Mouse (Mus musculus): ENCODE data around the gene Slc28a1. TPM values are rescaled to one million over a fixed set of nuclear protein-coding genes. Genes with fewer than 3 reads are reported as not detected.

Gene Slc28a1
- polyA plus RNA-seq, 1 experiment from 2014 or later: 0.06 TPM

- 21% methylated on average over 4 of the region's 4 CpGs for WGBS
- no peak overlapping the region for H3K9ac ChIP-seq (replicated peaks; ENCODE audit: low read depth)
- no peaks in the 10 kb centered on the region for H3K36me3 ChIP-seq (ENCODE audit: insufficient read depth, low read length)
- peak; percentile 63 for ATAC-seq
- no peak overlapping the region for H3K4me3 ChIP-seq (ENCODE audit: low read depth, low read length)
- H3K27me3 ChIP-seq (replicated peaks; ENCODE audit: insufficient read depth, low read length): no peaks in the 10 kb centered on the region
- peak; percentile 89 for TF ChIP-seq CTCF (IDR thresholded peaks at IDR 0.05)
- TF ChIP-seq EP300 (IDR thresholded peaks at IDR 0.05): no peak
- no peak overlapping the region for H3K4me2 ChIP-seq (replicated peaks; ENCODE audit: low read depth, low read length)
- peak; percentile 78 for DNase-seq (ENCODE audit: low spot score)
- H3K9me3 ChIP-seq (ENCODE audit: low read length): no peaks in the 10 kb centered on the region
- H3K27ac ChIP-seq (ENCODE audit: low read length): no peak overlapping the region
- no peaks in the 10 kb centered on the region for H3K4me1 ChIP-seq (ENCODE audit: insufficient read depth, low read depth, low read length)
Observed at GRCm38 (mm10) chr7:81162345-81162744, 47.7 kb downstream of the Slc28a1 start.

- Histone ChIP-seq H3K27ac (ENCODE audit: low read length) (no peak overlapping the region), H3K27me3 (replicated peaks; ENCODE audit: insufficient read depth, low read length) (no peaks in the 10 kb centered on the region), H3K9ac (replicated peaks; ENCODE audit: low read depth) (no peak overlapping the region), H3K4me3 (ENCODE audit: low read depth, low read length) (no peak overlapping the region), H3K4me1 (ENCODE audit: insufficient read depth, low read depth, low read length) (no peaks in the 10 kb centered on the region), H3K36me3 (ENCODE audit: insufficient read depth, low read length) (no peaks in the 10 kb centered on the region), H3K9me3 (ENCODE audit: low read length) (no peaks in the 10 kb centered on the region), H3K4me2 (replicated peaks; ENCODE audit: low read depth, low read length) (no peak overlapping the region)
- ATAC-seq: no peak
- no peak for TF ChIP-seq CTCF (IDR thresholded peaks at IDR 0.05)
- TF ChIP-seq EP300 (IDR thresholded peaks at IDR 0.05): no peak
- WGBS: 61% methylated on average over 7 of the region's 7 CpGs
- DNase-seq (ENCODE audit: low spot score): no peak
Observed at GRCm38 (mm10) chr7:81164411-81164810, 49.8 kb downstream of the Slc28a1 start.

- H3K27ac ChIP-seq (ENCODE audit: low read length): no peak overlapping the region
- H3K36me3 ChIP-seq (ENCODE audit: insufficient read depth, low read length): no peaks in the 10 kb centered on the region
- no peak overlapping the region for H3K4me3 ChIP-seq (ENCODE audit: low read depth, low read length)
- 0 out of 2 replicates have a peak, but pooled peaks have one; percentile 15 for TF ChIP-seq EP300 (IDR thresholded peaks at IDR 0.05)
- TF ChIP-seq CTCF (IDR thresholded peaks at IDR 0.05): peak; percentile 88
- H3K9ac ChIP-seq (replicated peaks; ENCODE audit: low read depth): no peak overlapping the region
- H3K4me1 ChIP-seq (ENCODE audit: insufficient read depth, low read depth, low read length): no peaks in the 10 kb centered on the region
- H3K4me2 ChIP-seq (replicated peaks; ENCODE audit: low read depth, low read length): no peak overlapping the region
- DNase-seq (ENCODE audit: low spot score) (peak; percentile 86), ATAC-seq (peak; percentile 73)
- 17% methylated on average over 3 of the region's 3 CpGs for WGBS
- H3K27me3 ChIP-seq (replicated peaks; ENCODE audit: insufficient read depth, low read length): no peaks in the 10 kb centered on the region
- H3K9me3 ChIP-seq (ENCODE audit: low read length): no peaks in the 10 kb centered on the region
Observed at GRCm38 (mm10) chr7:81167124-81167523, 52.5 kb downstream of the Slc28a1 start.

GRCm38 (mm10) chr7:81169351-81169750 is 54.8 kb downstream of the Slc28a1 start:
- 62% methylated on average over 7 of the region's 7 CpGs for WGBS
- Histone ChIP-seq H3K9ac (replicated peaks; ENCODE audit: low read depth) (no peak overlapping the region), H3K27me3 (replicated peaks; ENCODE audit: insufficient read depth, low read length) (no peaks in the 10 kb centered on the region), H3K9me3 (ENCODE audit: low read length) (no peaks in the 10 kb centered on the region), H3K36me3 (ENCODE audit: insufficient read depth, low read length) (no peaks in the 10 kb centered on the region), H3K4me3 (ENCODE audit: low read depth, low read length) (no peak overlapping the region), H3K27ac (ENCODE audit: low read length) (no peak overlapping the region), H3K4me2 (replicated peaks; ENCODE audit: low read depth, low read length) (no peak overlapping the region), H3K4me1 (ENCODE audit: insufficient read depth, low read depth, low read length) (no peaks in the 10 kb centered on the region)
- ATAC-seq (no peak), DNase-seq (ENCODE audit: low spot score) (no peak)
- no peak for TF ChIP-seq EP300 (IDR thresholded peaks at IDR 0.05)
- TF ChIP-seq CTCF (IDR thresholded peaks at IDR 0.05): no peak

- ATAC-seq (no peak), DNase-seq (ENCODE audit: low spot score) (no peak)
- H3K4me3 ChIP-seq (ENCODE audit: low read depth, low read length): no peak overlapping the region
- H3K9me3 ChIP-seq (ENCODE audit: low read length): no peaks in the 10 kb centered on the region
- no peak overlapping the region for H3K9ac ChIP-seq (replicated peaks; ENCODE audit: low read depth)
- H3K4me1 ChIP-seq (ENCODE audit: insufficient read depth, low read depth, low read length): no peaks in the 10 kb centered on the region
- H3K4me2 ChIP-seq (replicated peaks; ENCODE audit: low read depth, low read length): no peak overlapping the region
- no peaks in the 10 kb centered on the region for H3K36me3 ChIP-seq (ENCODE audit: insufficient read depth, low read length)
- H3K27me3 ChIP-seq (replicated peaks; ENCODE audit: insufficient read depth, low read length): no peaks in the 10 kb centered on the region
- WGBS: 100% methylated on average over 2 of the region's 2 CpGs
- TF ChIP-seq CTCF (IDR thresholded peaks at IDR 0.05) (no peak), EP300 (IDR thresholded peaks at IDR 0.05) (no peak)
- no peak overlapping the region for H3K27ac ChIP-seq (ENCODE audit: low read length)
Observed at GRCm38 (mm10) chr7:81173931-81174330, 59.3 kb downstream of the Slc28a1 start.

- ATAC-seq: no peak
- Histone ChIP-seq H3K9ac (replicated peaks; ENCODE audit: low read depth) (no peak overlapping the region), H3K4me3 (ENCODE audit: low read depth, low read length) (no peak overlapping the region), H3K36me3 (ENCODE audit: insufficient read depth, low read length) (no peaks in the 10 kb centered on the region), H3K4me2 (replicated peaks; ENCODE audit: low read depth, low read length) (no peak overlapping the region), H3K4me1 (ENCODE audit: insufficient read depth, low read depth, low read length) (no peaks in the 10 kb centered on the region), H3K27me3 (replicated peaks; ENCODE audit: insufficient read depth, low read length) (no peaks in the 10 kb centered on the region), H3K9me3 (ENCODE audit: low read length) (no peaks in the 10 kb centered on the region), H3K27ac (ENCODE audit: low read length) (no peak overlapping the region)
- no peak for DNase-seq (ENCODE audit: low spot score)
- TF ChIP-seq EP300 (IDR thresholded peaks at IDR 0.05): no peak
- no peak for TF ChIP-seq CTCF (IDR thresholded peaks at IDR 0.05)
- WGBS: 57% methylated on average over 5 of the region's 5 CpGs
Observed at GRCm38 (mm10) chr7:81174654-81175053, 60.1 kb downstream of the Slc28a1 start.

GRCm38 (mm10) chr7:81176187-81176769 is 61.7 kb downstream of the Slc28a1 start:
- TF ChIP-seq CTCF (IDR thresholded peaks at IDR 0.05) (no peak), EP300 (IDR thresholded peaks at IDR 0.05) (no peak)
- no peak overlapping the region for H3K27ac ChIP-seq (ENCODE audit: low read length)
- no peak overlapping the region for H3K9ac ChIP-seq (replicated peaks; ENCODE audit: low read depth)
- no peaks in the 10 kb centered on the region for H3K9me3 ChIP-seq (ENCODE audit: low read length)
- H3K4me3 ChIP-seq (ENCODE audit: low read depth, low read length): no peak overlapping the region
- H3K27me3 ChIP-seq (replicated peaks; ENCODE audit: insufficient read depth, low read length): no peaks in the 10 kb centered on the region
- no peaks in the 10 kb centered on the region for H3K36me3 ChIP-seq (ENCODE audit: insufficient read depth, low read length)
- DNase-seq (ENCODE audit: low spot score) (peak; percentile 47), ATAC-seq (no peak)
- no peaks in the 10 kb centered on the region for H3K4me1 ChIP-seq (ENCODE audit: insufficient read depth, low read depth, low read length)
- no peak overlapping the region for H3K4me2 ChIP-seq (replicated peaks; ENCODE audit: low read depth, low read length)
- 50% methylated on average over 5 of the region's 5 CpGs for WGBS
